Mouse (Mus musculus): Measurements from ENCODE around the gene Stum. TPM values are rescaled to one million over a fixed set of nuclear protein-coding genes. Genes with fewer than 3 reads are reported as not detected.

Gene Stum
- total and polyA plus RNA-seq, 2 experiments from 2014 or later, result 16.7 to 80.7 TPM

GRCm38 (mm10) chr1:180383884-180384283 is 99.4 kb downstream of the Stum start:
- H3K4me3 ChIP-seq (ENCODE audit: low read depth, low read length), result no peak overlapping the region
- peaks cover 10% of the 10 kb centered on the region for H3K4me1 ChIP-seq (ENCODE audit: insufficient read depth)
- H3K9ac ChIP-seq, result no peak overlapping the region
- 92% methylated on average over 8 of the region's 8 CpGs for WGBS
- no peaks in the 10 kb centered on the region for H3K9me3 ChIP-seq (ENCODE audit: low read length)
- TF ChIP-seq CTCF (IDR thresholded peaks at IDR 0.05; ENCODE audit: low read depth), result no peak
- ATAC-seq (no peak), DNase-seq (no peak)
- no peaks in the 10 kb centered on the region for H3K27me3 ChIP-seq (ENCODE audit: insufficient read depth, low read length)
- no peaks in the 10 kb centered on the region for H3K36me3 ChIP-seq (ENCODE audit: insufficient read depth)
- no peak overlapping the region for H3K27ac ChIP-seq (ENCODE audit: low read depth, low read length)
- H3K4me2 ChIP-seq (ENCODE audit: low read depth), result no peak overlapping the region

Other genes starting within 250 kb of the Stum start
- gene Psen2, start 220.1 kb downstream of the Stum start, total RNA-seq (2014; rRNA removed), result 18.9 and 22.8 TPM in 2 replicates
- 16.0 and 17.9 TPM in 2 replicates for gene Psen2, start 220.1 kb downstream of the Stum start, polyA plus RNA-seq (2015; fragmentation: Nextera tagmentation; extraction: Ambion mirVana)
- gene Itpkb, start 153.0 kb downstream of the Stum start, total RNA-seq (2014; rRNA removed), result 6.4 and 6.5 TPM in 2 replicates
- gene Itpkb, start 153.0 kb downstream of the Stum start, polyA plus RNA-seq (2015; fragmentation: Nextera tagmentation; extraction: Ambion mirVana), result 1.3 and 1.9 TPM in 2 replicates
- 92.2 and 95.3 TPM in 2 replicates for gene Parp1, start 85.4 kb upstream of the Stum start, total RNA-seq (2014; rRNA removed)
- 51.6 and 57.5 TPM in 2 replicates for gene Parp1, start 85.4 kb upstream of the Stum start, polyA plus RNA-seq (2015; fragmentation: Nextera tagmentation; extraction: Ambion mirVana)
- gene Lin9, start 157.6 kb upstream of the Stum start, total RNA-seq (2014; rRNA removed), result 9.0 and 11.7 TPM in 2 replicates
- gene Lin9, start 157.6 kb upstream of the Stum start, polyA plus RNA-seq (2015; fragmentation: Nextera tagmentation; extraction: Ambion mirVana), result 3.6 and 4.2 TPM in 2 replicates
- 0.67 TPM in 1 of 2 replicates, not detected in the other for gene Mixl1, start 213.5 kb upstream of the Stum start, total RNA-seq (2014; rRNA removed)
- gene Mixl1, start 213.5 kb upstream of the Stum start, polyA plus RNA-seq (2015; fragmentation: Nextera tagmentation; extraction: Ambion mirVana), result 0.10 and 0.38 TPM in 2 replicates
- 27.9 and 37.6 TPM in 2 replicates for gene Acbd3, start 242.5 kb upstream of the Stum start, total RNA-seq (2014; rRNA removed)
- gene Acbd3, start 242.5 kb upstream of the Stum start, polyA plus RNA-seq (2015; fragmentation: Nextera tagmentation; extraction: Ambion mirVana), result 10.6 and 16.1 TPM in 2 replicates

Data from forebrain, postnatal 0 days (tissue).